In the genomic region with DNA sequence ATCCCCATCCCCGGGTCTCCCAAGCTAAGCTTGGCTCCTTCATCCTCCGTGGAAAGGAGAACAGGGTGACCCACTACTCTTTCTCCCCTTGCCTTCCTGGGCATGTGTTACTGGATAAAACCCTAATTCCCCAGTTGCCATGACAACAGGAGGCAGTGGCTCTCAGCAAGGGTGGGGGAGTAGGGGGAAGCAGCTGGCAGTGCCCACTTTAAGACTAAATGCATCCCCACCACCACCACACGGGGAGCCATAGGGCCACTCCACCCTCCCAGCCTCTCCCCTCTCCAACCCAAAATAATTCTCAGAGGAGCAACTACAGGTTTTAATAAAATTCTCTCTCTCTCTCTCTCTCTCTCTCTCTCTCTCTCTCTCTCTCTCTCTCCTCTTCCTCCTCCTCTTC, we compare ENCODE assay signal across 10 mouse cellular contexts. TPM values are rescaled to one million over a fixed set of nuclear protein-coding genes. Genes with fewer than 3 reads are reported as not detected.
DNase-seq lines count a peak whose midpoint lies in the region; ATAC-seq lines count a peak whose summit lies in the region.
"Had no signal": no experiment of that assay in that cellular context is flagged by ENCODE, and none has a peak within 500 bp of the region (broad histone marks: within the 10 kb centered on the region; RNA-seq: fewer than 3 reads in every experiment).

No protein-coding gene starts in this region.

- peak overlapping the region; percentile 97 for H3K4me2 ChIP-seq in heart, embryonic 15.5 days
- peak overlapping the region; percentile 73 for H3K4me2 ChIP-seq in hindbrain, embryonic 14.5 days (replicated peaks)
- peak overlapping the region; percentile 90 for H3K4me2 ChIP-seq in limb, embryonic 12.5 days

- H3K9me3 ChIP-seq in heart, embryonic 15.5 days (replicated peaks), result no peaks in the 10 kb centered on the region
- no peaks in the 10 kb centered on the region for H3K9me3 ChIP-seq in hindbrain, embryonic 14.5 days (ENCODE audit: control insufficient read depth, low read length)
- H3K9me3 ChIP-seq in limb, embryonic 12.5 days, result peaks cover 4% of the 10 kb centered on the region; the same call in 1 of the 2 replicates

- no peaks in the 10 kb centered on the region for H3K36me3 ChIP-seq in heart, embryonic 15.5 days
- H3K36me3 ChIP-seq in hindbrain, embryonic 14.5 days (replicated peaks; ENCODE audit: control insufficient read depth, insufficient read depth), result peaks cover 6% of the 10 kb centered on the region; the same call in 1 of the 2 replicates
- 0 out of 2 replicates have a peak, but pooled peaks cover 4% of the 10 kb centered on the region for H3K36me3 ChIP-seq in limb, embryonic 12.5 days

- WGBS in heart, embryonic 15.5 days, result 16% methylated on average over 3 of the region's 3 CpGs
- 9% methylated on average over 3 of the region's 3 CpGs for WGBS in hindbrain, embryonic 14.5 days
- 8% methylated on average over 3 of the region's 3 CpGs for WGBS in limb, embryonic 12.5 days

- peaks cover 33% of the 10 kb centered on the region for H3K4me1 ChIP-seq in heart, embryonic 15.5 days (replicated peaks)
- no peaks in the 10 kb centered on the region for H3K4me1 ChIP-seq in brown adipose tissue, adult 24 weeks (ENCODE audit: control insufficient read depth, insufficient read depth, insufficient read length, low read length)
- peaks cover 38% of the 10 kb centered on the region for H3K4me1 ChIP-seq in hindbrain, embryonic 14.5 days (replicated peaks; ENCODE audit: control insufficient read depth, insufficient read depth, low read length)
- peaks cover 38% of the 10 kb centered on the region for H3K4me1 ChIP-seq in limb, embryonic 12.5 days (replicated peaks)

- DNase-seq in heart, adult 11 months, result no peak
- peak; percentile 59 for DNase-seq in hindbrain, embryonic 14.5 days (ENCODE audit: low spot score)
- DNase-seq in right cerebral cortex, adult 18-20 months, result peak; percentile 84
- no peak for DNase-seq in thymus, postnatal 10 days (ENCODE audit: low spot score in 2 of 2)
- no peak for DNase-seq in gastrocnemius, postnatal 36 days

- H3K9ac ChIP-seq in heart, embryonic 15.5 days, result no peak overlapping the region; the same call in 1 of the 2 replicates
- H3K9ac ChIP-seq in hindbrain, embryonic 14.5 days, result peak overlapping the region; percentile 82
- peak overlapping the region; percentile 69 for H3K9ac ChIP-seq in limb, embryonic 12.5 days (replicated peaks)

- no peaks in the 10 kb centered on the region for H3K27me3 ChIP-seq in heart, embryonic 15.5 days
- no peaks in the 10 kb centered on the region for H3K27me3 ChIP-seq in hindbrain, embryonic 14.5 days (ENCODE audit: control insufficient read depth, insufficient read depth, low read length)
- no peaks in the 10 kb centered on the region for H3K27me3 ChIP-seq in limb, embryonic 12.5 days

- no peak for ATAC-seq in heart, embryonic 15.5 days (replicated peaks; ENCODE audit: insufficient number of reproducible peaks, insufficient read depth, low FRiP score, low read depth)
- ATAC-seq in hindbrain, embryonic 14.5 days (ENCODE audit: low FRiP score), result no peak
- no peak for ATAC-seq in limb, embryonic 12.5 days (ENCODE audit: insufficient number of reproducible peaks, insufficient read depth, low FRiP score, low TSS enrichment, low read depth)

- H3K4me3 ChIP-seq in heart, embryonic 15.5 days, result peak overlapping the region; percentile 81
- 0 out of 2 replicates have a peak overlapping the region, but pooled peaks have one; percentile 77 for H3K4me3 ChIP-seq in brown adipose tissue, adult 24 weeks (ENCODE audit: insufficient read depth, low read depth, low read length)
- H3K4me3 ChIP-seq in hindbrain, embryonic 14.5 days (replicated peaks; ENCODE audit: low read length), result peak overlapping the region; percentile 57
- peak overlapping the region; percentile 70 for H3K4me3 ChIP-seq in limb, embryonic 12.5 days (replicated peaks)

- intact Hi-C loops in gastrocnemius, postnatal 36 days (cut with DNase I), result no loop called here

- peak overlapping the region; percentile 86; the same call in 1 of the 2 replicates for H3K27ac ChIP-seq in heart, embryonic 15.5 days
- no peak overlapping the region for H3K27ac ChIP-seq in brown adipose tissue, adult 24 weeks (replicated peaks; ENCODE audit: low read depth, low read length)
- peak overlapping the region; percentile 98 for H3K27ac ChIP-seq in hindbrain, embryonic 14.5 days
- H3K27ac ChIP-seq in limb, embryonic 12.5 days, result peak overlapping the region; percentile 92
- H3K27ac ChIP-seq: macrophage had no signal

RNA-seq across cellular contexts. Expression of gene Mpp2, which starts 2.0 kb away (rescaled TPM):
- polyA plus RNA-seq in heart, embryonic 15.5 days (2015; fragmentation: Nextera tagmentation; extraction: Ambion mirVana), result 6.0 and 9.3 TPM in 2 replicates
- 3.7 and 7.0 TPM in 2 replicates for polyA plus RNA-seq in brown adipose tissue, adult 24 weeks (2012; ENCODE audit: insufficient read depth, insufficient read length, missing spikeins)
- 24.3 and 24.6 TPM in 2 replicates for polyA plus RNA-seq in hindbrain, embryonic 14.5 days (2014; fragmentation: Nextera tagmentation; extraction: Ambion mirVana)
- polyA plus RNA-seq in limb, embryonic 12.5 days (2016; fragmentation: Nextera tagmentation; extraction: Ambion mirVana), result 12.6 and 14.3 TPM in 2 replicates
- 1 to 10 TPM in 1 of 2 experiments, under 1 TPM in 1; 0.91 to 1.8 TPM for total RNA-seq in gastrocnemius, postnatal 36 days (2021)
- polyA plus RNA-seq: macrophage had no signal

RNA-seq across cellular contexts. Expression of gene Ppy, which starts 14.8 kb away (rescaled TPM):
- not detected in 2 replicates for polyA plus RNA-seq in heart, embryonic 15.5 days (2015; fragmentation: Nextera tagmentation; extraction: Ambion mirVana)
- polyA plus RNA-seq in brown adipose tissue, adult 24 weeks (2012; ENCODE audit: insufficient read depth, insufficient read length, missing spikeins), result not detected in 2 replicates
- not detected in 2 replicates for polyA plus RNA-seq in hindbrain, embryonic 14.5 days (2014; fragmentation: Nextera tagmentation; extraction: Ambion mirVana)
- not detected in 2 replicates for polyA plus RNA-seq in limb, embryonic 12.5 days (2016; fragmentation: Nextera tagmentation; extraction: Ambion mirVana)
- total RNA-seq in gastrocnemius, postnatal 36 days (2021), result not detected
- polyA plus RNA-seq: macrophage, Patski had no signal

RNA-seq across cellular contexts. Expression of gene Pyy, which starts 21.3 kb away (rescaled TPM):
- polyA plus RNA-seq in heart, embryonic 15.5 days (2015; fragmentation: Nextera tagmentation; extraction: Ambion mirVana), result not detected in 2 replicates
- not detected in 2 replicates for polyA plus RNA-seq in brown adipose tissue, adult 24 weeks (2012; ENCODE audit: insufficient read depth, insufficient read length, missing spikeins)
- polyA plus RNA-seq in hindbrain, embryonic 14.5 days (2014; fragmentation: Nextera tagmentation; extraction: Ambion mirVana), result 4.3 and 4.4 TPM in 2 replicates
- not detected in 2 replicates for polyA plus RNA-seq in limb, embryonic 12.5 days (2016; fragmentation: Nextera tagmentation; extraction: Ambion mirVana)
- not detected for total RNA-seq in gastrocnemius, postnatal 36 days (2021)
- polyA plus RNA-seq: macrophage, Patski had no signal

RNA-seq across cellular contexts. Expression of gene Cd300lg, which starts 45.0 kb away (rescaled TPM):
- polyA plus RNA-seq in heart, embryonic 15.5 days (2015; fragmentation: Nextera tagmentation; extraction: Ambion mirVana), result 7.2 and 8.4 TPM in 2 replicates
- polyA plus RNA-seq in brown adipose tissue, adult 24 weeks (2012; ENCODE audit: insufficient read depth, insufficient read length, missing spikeins), result 37.7 and 46.4 TPM in 2 replicates
- polyA plus RNA-seq in hindbrain, embryonic 14.5 days (2014; fragmentation: Nextera tagmentation; extraction: Ambion mirVana), result 0.27 TPM in 1 of 2 replicates, not detected in the other
- 0.40 and 0.70 TPM in 2 replicates for polyA plus RNA-seq in limb, embryonic 12.5 days (2016; fragmentation: Nextera tagmentation; extraction: Ambion mirVana)
- total RNA-seq in gastrocnemius, postnatal 36 days (2021), result 10 to 100 TPM; 17.6 to 18.2 TPM
- polyA plus RNA-seq: Patski had no signal

RNA-seq across cellular contexts. Expression of gene Mpp3, which starts 58.1 kb away (rescaled TPM):
- polyA plus RNA-seq in heart, embryonic 15.5 days (2015; fragmentation: Nextera tagmentation; extraction: Ambion mirVana), result 2.9 and 3.6 TPM in 2 replicates
- polyA plus RNA-seq in brown adipose tissue, adult 24 weeks (2012; ENCODE audit: insufficient read depth, insufficient read length, missing spikeins), result 0.54 and 0.87 TPM in 2 replicates
- 53.5 and 57.2 TPM in 2 replicates for polyA plus RNA-seq in hindbrain, embryonic 14.5 days (2014; fragmentation: Nextera tagmentation; extraction: Ambion mirVana)
- 13.7 and 16.3 TPM in 2 replicates for polyA plus RNA-seq in limb, embryonic 12.5 days (2016; fragmentation: Nextera tagmentation; extraction: Ambion mirVana)
- total RNA-seq in gastrocnemius, postnatal 36 days (2021), result 10 to 100 TPM; 26.4 to 33.6 TPM
- polyA plus RNA-seq: macrophage had no signal

Comparison
In these comparisons a context has a peak if more than half of its experiments do, and no peak if none do; other contexts are left out.
1. DNase-seq: peak in hindbrain, embryonic 14.5 days (single experiment) and right cerebral cortex, adult 18-20 months (single experiment); none in heart, adult 11 months (single experiment), thymus, postnatal 10 days (0 of 2) and gastrocnemius, postnatal 36 days (0 of 2).
2. Peak in every context shown above with its lines, with median percentiles within 50 percentile points of each other: H3K4me2 ChIP-seq and H3K4me3 ChIP-seq.